Mouse (Mus musculus) gastrocnemius, postnatal 36 days (tissue): ENCODE measurements around the gene Hexim2. TPM values are rescaled to one million over a fixed set of nuclear protein-coding genes. Genes with fewer than 3 reads are reported as not detected.

Experiments
- DNase-seq, 2 experiments: peaks; one replicate each; pipeline ENCODE4 v3.0.0; 2022
- intact Hi-C: fragments of 180-260 bp; cut with DNase I; formaldehyde crosslinking; loops from one replicate; pipeline ENCODE4 v1.15.1; 2025
- total RNA-seq, 2 experiments: library from RNA; stranded (reverse); gene quantifications; 2 replicates each; pipeline ENCODE4 v1.2.3; 2021

The Hexim2 gene
- total RNA-seq, 2 experiments from 2014 or later, result 2.1 to 2.9 TPM

DNA sequence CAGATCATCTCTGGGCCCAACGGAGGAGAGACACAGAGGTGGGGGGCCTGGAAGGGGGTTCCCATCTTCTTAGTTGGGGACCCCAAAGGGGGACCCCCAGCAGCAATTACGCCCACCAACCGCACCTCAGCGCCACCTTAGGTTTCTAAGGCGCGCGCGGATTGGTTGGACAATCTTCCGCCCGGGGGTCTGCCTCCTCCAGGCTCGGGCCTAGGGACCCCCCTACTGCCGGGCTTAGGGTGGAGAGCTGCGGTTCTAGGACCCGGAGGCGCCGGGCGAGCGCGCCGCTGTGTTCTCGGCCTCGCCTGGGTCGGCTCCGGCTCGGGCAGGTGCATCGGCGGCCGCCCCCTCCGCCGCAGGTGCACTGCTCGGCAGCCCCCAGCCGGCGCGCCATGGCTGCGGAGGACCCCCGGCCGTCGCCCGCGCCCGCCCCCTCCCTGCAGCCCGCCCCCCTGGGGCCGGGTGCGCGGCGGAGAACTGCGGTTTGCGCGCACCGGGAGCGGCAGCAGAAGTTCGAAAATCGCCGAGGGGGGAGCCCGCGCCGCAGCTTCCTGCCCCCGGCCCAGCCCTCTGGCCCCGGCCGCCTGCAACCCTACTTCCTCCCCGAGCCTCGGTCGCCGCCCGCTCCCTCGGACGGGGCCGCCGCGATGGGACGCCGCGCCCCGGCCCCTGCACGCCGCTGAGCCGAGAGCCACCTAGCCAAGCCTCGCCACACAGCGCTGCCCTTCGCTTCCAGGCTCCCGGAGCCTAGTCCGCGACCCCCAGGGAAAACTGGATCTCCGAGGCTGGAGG, 38.5 kb downstream of the Hexim2 start, which contains the start of gene Fmnl1:
TSS of gene Fmnl1 (plus strand) at position 614 of the 792 bp plus-strand sequence.
- DNase-seq, result no peak
- intact Hi-C loops, result loop anchor here (5.0 kb wide), 1 partner anchor 62 kb away; no protein-coding TSS in a partner anchor

GRCm38 (mm10) chr11:103171286-103171620, 39.0 kb downstream of the Hexim2 start:
- no peak for DNase-seq
- intact Hi-C loops, result loop anchor here (5.0 kb wide), 1 partner anchor 61 kb away; no protein-coding TSS in a partner anchor

DNA sequence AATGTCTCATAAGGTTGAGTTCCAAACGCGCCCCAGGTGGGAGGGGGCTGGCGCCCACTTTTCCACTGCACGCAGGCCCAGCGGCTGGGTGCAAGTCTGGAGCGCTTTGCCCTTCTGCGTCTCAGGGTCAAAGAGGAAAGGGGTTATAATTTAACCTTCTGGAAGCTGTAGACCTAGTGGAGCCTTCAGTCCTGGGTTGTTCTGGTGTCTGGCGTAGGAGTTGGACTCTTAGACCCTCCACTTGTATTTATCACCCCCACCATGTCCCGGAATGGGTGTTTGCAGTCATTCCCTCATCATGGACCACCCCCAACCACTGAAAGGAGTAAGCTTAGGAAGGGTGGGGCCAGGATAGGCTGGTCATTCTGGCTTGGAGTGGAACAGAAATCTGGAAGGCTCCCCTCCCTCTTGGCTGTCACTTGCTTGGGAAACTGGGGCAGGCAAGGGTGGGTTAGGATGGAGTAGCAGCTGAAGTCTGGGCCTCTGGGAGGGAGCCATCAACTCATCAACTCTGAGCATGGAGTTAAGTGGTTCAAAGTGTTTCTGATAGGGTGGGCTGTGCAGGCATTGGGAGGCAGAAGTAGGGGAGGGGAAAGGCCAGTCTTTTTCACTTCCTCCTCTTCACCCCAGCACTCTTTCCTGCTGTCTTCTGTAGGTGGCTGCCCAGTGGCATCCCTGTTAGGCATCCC, 39.6 kb downstream of the Hexim2 start:
- no peak for DNase-seq
- intact Hi-C loops, result loop anchor here (5.0 kb wide), 1 partner anchor 60 kb away; no protein-coding TSS in a partner anchor

- no peak for DNase-seq
- intact Hi-C loops, result loop anchor here (5.0 kb wide), 1 partner anchor 60 kb away; no protein-coding TSS in a partner anchor
Observed at GRCm38 (mm10) chr11:103172392-103173040, 40.3 kb downstream of the Hexim2 start.

GRCm38 (mm10) chr11:103173041-103173770, 41.0 kb downstream of the Hexim2 start:
- intact Hi-C loops, result loop anchor here (5.0 kb wide), 1 partner anchor 59 kb away; no protein-coding TSS in a partner anchor
- DNase-seq, result no peak

- intact Hi-C loops, result loop anchor here (5.0 kb wide), 1 partner anchor 58 kb away; no protein-coding TSS in a partner anchor
- DNase-seq, result no peak
Observed at GRCm38 (mm10) chr11:103173771-103174344, 41.6 kb downstream of the Hexim2 start.

GRCm38 (mm10) chr11:103174411-103174832, 42.2 kb downstream of the Hexim2 start:
- no peak for DNase-seq
- intact Hi-C loops, result loop anchor here (5.0 kb wide), 1 partner anchor 58 kb away; no protein-coding TSS in a partner anchor

DNA sequence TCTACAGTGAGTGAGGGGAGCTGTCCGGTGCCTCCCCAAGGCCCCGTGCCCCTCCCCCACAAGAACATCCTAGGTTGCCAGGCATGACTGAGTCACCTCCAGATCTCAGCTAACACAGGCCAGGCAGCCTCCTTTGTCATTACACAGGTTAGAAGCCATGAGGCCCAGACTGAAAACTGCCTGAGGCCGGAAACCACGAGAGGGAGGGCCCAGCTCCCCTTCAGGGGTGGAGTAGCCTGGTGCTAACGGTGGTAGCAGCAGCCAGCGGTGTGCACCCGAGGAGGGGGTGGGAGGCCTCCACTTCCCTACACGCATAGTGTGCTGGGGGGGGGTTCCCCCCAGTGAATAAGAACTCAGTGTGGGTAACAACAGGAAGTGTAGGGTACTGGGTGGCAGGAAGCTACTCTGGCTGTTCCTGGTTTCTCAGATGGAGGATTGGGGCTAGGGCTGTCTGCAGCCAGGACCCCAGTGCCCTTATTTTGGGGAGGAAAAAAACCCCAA, 42.7 kb downstream of the Hexim2 start:
- intact Hi-C loops, result loop anchor here (5.0 kb wide), 1 partner anchor 57 kb away; no protein-coding TSS in a partner anchor
- DNase-seq, result no peak

DNA sequence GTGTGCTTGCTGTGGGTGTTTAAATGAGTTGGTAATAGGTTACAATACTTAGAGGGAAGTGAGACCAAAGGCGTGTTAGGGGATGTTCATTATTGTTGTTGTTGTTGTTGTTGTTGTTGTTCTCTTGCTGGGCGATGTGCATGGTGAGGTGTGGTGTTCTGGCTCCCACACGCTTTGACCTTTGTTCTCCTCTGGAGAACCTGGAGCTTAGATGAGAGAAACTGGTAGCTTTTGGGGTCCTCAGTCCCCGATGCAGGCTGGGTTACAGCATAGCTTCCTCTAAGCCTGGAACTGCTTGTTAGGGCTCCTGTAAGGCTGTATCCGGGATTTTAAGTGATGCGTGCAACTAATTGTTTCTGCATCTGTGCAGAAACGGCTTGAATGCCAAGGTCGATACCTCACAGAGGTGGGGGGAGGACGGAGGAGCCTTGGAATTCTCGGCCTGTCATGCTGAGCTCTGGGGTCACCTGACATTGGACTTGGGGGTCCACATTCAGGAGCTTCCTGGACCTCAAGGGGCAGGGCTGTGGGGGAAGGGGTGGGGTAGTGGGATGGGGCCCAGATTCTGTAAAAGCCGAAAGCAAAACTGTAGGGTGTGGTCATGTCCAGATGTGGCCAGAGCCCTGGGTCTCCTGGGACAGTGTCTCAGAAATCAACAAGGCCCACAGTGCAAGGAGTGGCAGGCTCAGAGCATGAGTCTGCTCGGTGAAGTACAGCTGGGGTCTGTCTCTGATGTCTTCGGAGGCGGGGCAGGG, 43.6 kb downstream of the Hexim2 start:
- peak in 1 of 2 experiments; percentile 32 for DNase-seq
- intact Hi-C loops, result no loop called here

DNA sequence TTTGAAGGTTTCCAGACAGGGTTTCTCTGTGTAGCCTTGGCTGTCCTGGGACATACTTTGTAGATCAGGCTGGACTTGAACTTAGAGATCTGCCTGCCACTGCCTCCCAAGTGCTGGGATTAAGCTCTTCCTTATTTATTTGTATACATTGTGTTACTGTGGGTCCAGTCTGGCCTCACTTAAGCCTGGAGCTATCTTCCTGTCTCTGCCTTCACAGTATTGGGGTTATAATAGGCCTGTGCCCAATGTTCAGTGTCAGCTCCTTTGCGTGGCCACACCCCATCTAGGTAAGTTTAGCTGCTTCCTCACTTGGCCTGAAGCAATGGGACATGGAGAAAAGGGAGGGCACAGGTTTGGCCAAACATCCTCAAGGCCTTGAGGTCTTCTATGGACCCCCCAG, 44.3 kb downstream of the Hexim2 start:
- intact Hi-C loops, result no loop called here
- no peak for DNase-seq

DNA sequence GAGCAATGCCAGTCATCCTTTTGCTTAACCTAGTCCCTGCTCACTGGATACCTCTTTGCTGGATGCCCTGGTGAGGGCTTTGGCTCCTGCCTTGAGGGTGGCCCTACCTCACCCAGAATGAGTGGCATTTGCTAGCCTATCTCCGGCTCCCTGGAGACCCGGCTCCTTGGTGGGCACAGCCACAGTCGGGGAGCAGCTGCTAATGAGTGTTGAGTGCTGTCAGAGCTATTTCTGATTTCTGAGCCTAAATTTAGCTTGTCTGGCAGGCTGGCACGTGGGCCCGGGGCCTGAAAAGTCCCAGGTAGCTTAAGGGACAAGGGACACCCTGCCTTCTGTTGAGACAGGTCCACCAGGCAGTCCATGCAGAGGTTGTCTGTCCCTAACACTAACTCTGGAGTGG, 45.0 kb downstream of the Hexim2 start:
- intact Hi-C loops, result no loop called here
- no peak for DNase-seq

DNA sequence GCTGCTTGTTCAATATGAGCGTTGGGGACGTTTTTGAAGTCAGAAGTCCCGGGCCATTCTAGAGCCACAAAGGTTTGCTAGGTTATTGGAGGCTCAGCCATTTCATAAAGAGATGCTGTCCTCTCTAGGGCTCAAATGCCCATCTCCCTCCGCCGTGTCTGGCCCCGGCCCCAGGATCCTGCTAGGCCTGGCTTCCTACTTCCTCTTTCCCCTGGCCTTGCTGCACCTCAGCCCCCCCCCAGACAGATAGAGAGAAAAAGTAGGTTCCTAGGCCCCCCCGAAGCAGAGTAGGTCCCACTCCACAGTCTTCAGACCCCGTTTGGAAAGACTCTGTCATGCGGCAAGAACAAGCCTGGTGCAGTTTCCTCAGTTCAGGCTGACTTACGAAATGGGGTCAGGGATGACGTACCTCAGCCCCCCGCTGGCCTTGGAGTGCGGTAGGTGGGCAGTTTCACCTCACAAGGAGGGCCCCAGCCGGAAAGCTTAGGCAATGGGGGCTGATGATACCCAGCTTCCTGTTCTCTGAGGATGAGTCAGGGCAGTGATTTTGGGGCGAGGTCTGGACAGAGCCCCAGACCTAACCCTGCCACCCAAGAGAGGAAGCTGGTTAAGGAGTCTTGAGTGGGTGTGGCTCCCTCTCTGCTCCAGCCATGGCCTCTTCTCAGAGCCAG, 45.7 kb downstream of the Hexim2 start:
- no peak for DNase-seq
- intact Hi-C loops, result no loop called here

GRCm38 (mm10) chr11:103178748-103179147, 46.5 kb downstream of the Hexim2 start:
- no peak for DNase-seq
- intact Hi-C loops, result no loop called here

DNA sequence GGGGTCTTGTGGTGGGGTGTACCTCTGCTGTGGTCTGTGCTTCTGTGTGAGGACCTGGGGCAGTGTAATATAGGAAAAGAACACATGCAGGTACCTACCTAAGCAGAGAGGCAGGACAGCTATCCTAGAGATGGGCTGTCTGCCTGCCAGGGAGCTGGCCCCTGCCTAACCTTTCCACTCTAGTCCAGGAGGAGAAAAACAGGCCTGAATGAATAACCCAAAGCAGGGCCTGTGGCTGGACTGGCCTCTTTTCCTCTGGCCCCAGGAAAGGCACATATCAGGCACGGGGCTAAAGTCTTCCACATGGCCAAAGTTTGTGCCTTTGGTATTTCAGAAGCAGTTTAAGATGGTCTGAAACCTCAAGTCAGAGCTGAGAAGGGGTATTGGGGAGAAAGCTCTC, 48.2 kb downstream of the Hexim2 start:
- intact Hi-C loops, result no loop called here
- DNase-seq, result no peak

DNA sequence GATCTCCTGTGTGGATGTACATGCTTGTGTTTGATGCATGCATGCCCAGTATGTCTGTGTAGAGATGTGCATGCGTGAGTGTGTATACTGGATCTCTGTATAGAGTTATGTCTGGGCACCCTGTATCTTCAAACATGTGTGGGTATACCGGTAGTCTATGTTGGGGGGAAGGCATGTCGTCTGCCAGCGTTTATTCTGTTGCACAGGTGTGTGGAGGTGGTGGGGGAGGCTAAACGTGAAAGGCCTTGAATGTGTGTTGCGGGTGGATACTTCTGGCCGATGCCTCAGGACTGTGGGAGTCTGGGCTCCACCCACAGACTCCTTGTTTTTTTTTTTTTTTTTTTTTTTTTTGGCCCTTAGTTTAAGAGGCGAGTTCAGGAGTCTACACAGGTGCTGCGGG, 49.1 kb downstream of the Hexim2 start:
- DNase-seq, result peak in 1 of 2 experiments; percentile 0
- intact Hi-C loops, result no loop called here

- no peak for DNase-seq
- intact Hi-C loops, result no loop called here
Observed at GRCm38 (mm10) chr11:103181911-103182310, 49.7 kb downstream of the Hexim2 start.

DNA sequence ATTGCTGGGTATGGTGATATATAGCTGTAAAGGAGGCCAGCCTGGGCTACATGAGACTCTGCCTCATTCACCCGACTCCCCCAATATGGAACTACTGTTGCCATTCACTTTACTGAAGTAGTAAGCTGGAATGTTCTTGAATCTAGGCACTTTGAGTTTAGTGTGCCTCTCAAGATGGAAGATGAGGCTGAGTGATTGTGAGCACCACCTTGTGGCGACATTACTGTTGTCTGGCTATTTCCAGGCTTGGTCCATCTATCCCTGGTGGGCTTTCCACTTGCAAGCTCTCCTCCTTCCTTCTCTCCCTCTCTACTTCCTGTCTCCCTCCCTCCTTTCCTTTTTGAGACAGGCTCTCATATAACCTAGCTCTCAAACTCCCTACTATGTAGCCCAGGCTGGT, 52.7 kb downstream of the Hexim2 start:
- intact Hi-C loops, result loop anchor here (5.0 kb wide), 1 partner anchor 142 kb away; no protein-coding TSS in a partner anchor

More for the DNA sequence above, 52.7 kb downstream of the Hexim2 start:
- peak in 1 of 2 experiments; percentile 41 for DNase-seq
